Mouse (Mus musculus): Measurements from ENCODE around the gene Gm49396. TPM values are rescaled to one million over a fixed set of nuclear protein-coding genes. Genes with fewer than 3 reads are reported as not detected.

Gm49396 gene
- total RNA-seq (2021) (1 to 10 TPM; 1.1 to 1.9 TPM), polyA plus RNA-seq (2012; rRNA removed) (1.6 and 3.1 TPM in 2 replicates)
- long read RNA-seq, partial matches to known transcripts: 6 of 10 reads
- long read RNA-seq, other reads (novel, unspliced or antisense): 3 of 10 reads

DNA sequence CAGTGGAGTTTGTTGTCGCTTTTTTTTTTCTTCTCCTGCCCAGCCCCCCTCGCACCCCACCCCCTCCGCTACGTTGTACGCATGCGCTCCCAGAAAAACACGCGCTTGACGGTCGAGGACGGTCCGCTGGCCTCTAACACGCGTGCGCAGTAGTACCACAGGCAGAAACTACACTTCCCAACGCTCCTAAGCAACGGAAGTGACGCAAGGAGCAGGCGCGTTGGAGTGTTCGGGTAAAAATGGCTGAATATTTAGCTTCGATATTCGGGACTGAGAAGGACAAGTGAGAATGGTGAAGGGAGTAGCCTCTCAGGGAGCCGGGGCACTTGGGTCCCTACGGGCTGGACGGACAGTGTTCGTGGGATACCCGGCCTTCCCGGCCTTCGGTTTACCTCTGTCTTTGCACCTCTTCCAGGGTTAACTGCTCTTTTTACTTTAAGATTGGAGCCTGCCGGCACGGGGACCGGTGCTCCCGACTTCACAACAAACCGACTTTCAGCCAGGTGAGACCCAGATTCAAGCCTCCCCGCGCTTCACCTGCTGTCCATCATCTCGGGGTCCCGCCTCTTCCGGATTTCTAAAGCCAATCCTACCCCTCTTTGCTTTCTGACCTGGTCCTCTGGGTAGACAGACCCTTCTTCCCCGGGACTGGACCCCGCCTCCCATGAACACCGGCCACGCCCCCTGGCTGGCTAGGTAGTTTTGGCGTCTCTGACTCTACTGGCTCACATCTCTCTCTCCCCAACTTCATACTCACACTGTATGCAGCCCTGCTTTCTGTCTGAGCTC, at the start of gene Gm49396, which contains the start of the genes U2af1l4 and Psenen:
Gm49396 (plus strand) TSS at position 228 of the 789 bp plus-strand sequence.
U2af1l4 (plus strand) TSS at position 185 of the 789 bp plus-strand sequence.
Psenen (minus strand) TSS at position 511 of the 789 bp plus-strand sequence.
- Histone ChIP-seq H3K36me3 (ENCODE audit: control insufficient read depth, insufficient read depth, low read length) (no peaks in the 10 kb centered on the region), H3K4me1 (ENCODE audit: control insufficient read depth, insufficient read depth, low read length) (peaks cover 5% of the 10 kb centered on the region), H3K9ac (ENCODE audit: low read depth, low read length) (peak within 1 kb of the TSS; percentile 72), H3K27ac (peak within 1 kb of the TSS; percentile 99), H3K4me3 (peak within 1 kb of the TSS; percentile 71), H3K79me2 (replicated peaks; ENCODE audit: control insufficient read depth, insufficient read depth, low read length) (no peaks in the 10 kb centered on the region), H3K27me3 (ENCODE audit: control insufficient read depth, insufficient read depth, low read length) (no peaks in the 10 kb centered on the region)
- under 1% methylated on average over 45 of the region's 45 CpGs for WGBS
- TF ChIP-seq EP300 (IDR thresholded peaks at IDR 0.05; ENCODE audit: insufficient read depth, low read depth, low read length): peak; percentile 73
- no peak for TF ChIP-seq CTCF (IDR thresholded peaks at IDR 0.05)
- peak; percentile 63; the same call in 1 of the 2 replicates for TF ChIP-seq POLR2A (IDR thresholded peaks at IDR 0.05; ENCODE audit: insufficient read depth, low read depth, low read length)
- peak; percentile 93 to 97 for DNase-seq
- intact Hi-C loops (cut with DNase I): loop anchor here (1.0 kb wide), 1 partner anchor 25 kb away; the partner anchor contains the start of gene Kmt2b

DNA sequence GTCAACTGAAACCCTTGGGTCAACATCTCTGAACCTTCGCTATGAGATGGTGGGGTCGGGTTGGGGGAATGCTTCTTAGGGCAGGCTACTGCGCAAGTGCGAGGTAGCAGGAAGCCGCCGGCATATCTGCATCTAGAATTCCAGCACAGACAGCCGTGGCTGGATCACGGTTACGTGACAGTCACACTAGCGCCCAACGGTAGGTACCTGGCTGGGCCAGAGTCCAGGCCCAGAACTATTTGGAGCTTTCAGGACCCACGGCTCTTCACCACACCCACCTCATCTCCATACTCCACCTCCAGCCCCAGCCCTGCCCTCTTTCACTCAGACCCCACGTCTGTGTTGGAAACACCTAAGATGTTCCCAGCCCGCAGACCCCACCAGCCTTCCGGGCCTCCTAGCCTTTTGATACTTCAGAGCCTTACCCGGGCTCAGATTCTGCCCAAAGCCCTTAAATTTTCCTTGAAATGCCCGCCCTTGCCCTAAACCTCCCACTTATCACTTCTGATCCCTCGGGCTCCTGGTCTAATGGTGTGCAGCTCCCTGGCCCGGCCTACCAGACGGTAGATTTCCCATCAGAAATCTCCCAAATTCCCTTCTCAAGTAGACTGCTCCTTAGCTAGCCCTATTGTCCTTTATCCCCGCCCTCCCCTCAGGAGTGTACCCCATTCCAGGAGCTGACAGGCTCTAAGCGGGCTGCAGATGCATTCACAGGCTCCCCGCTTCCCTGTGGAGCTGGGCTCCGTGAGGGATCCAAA, 48.0 kb upstream of the Gm49396 start:
- DNase-seq: no peak
- Histone ChIP-seq H3K36me3 (ENCODE audit: control insufficient read depth, insufficient read depth, low read length) (no peaks in the 10 kb centered on the region), H3K9ac (ENCODE audit: low read depth, low read length) (no peak overlapping the region), H3K79me2 (replicated peaks; ENCODE audit: control insufficient read depth, insufficient read depth, low read length) (no peaks in the 10 kb centered on the region), H3K4me3 (no peak overlapping the region), H3K27ac (no peak overlapping the region), H3K4me1 (ENCODE audit: control insufficient read depth, insufficient read depth, low read length) (no peaks in the 10 kb centered on the region), H3K27me3 (ENCODE audit: control insufficient read depth, insufficient read depth, low read length) (no peaks in the 10 kb centered on the region)
- TF ChIP-seq POLR2A (IDR thresholded peaks at IDR 0.05; ENCODE audit: insufficient read depth, low read depth, low read length) (no peak), CTCF (IDR thresholded peaks at IDR 0.05) (no peak), EP300 (IDR thresholded peaks at IDR 0.05; ENCODE audit: insufficient read depth, low read depth, low read length) (no peak)
- intact Hi-C loops (cut with DNase I): no loop called here
- 49% methylated on average over 24 of the region's 24 CpGs for WGBS

DNA sequence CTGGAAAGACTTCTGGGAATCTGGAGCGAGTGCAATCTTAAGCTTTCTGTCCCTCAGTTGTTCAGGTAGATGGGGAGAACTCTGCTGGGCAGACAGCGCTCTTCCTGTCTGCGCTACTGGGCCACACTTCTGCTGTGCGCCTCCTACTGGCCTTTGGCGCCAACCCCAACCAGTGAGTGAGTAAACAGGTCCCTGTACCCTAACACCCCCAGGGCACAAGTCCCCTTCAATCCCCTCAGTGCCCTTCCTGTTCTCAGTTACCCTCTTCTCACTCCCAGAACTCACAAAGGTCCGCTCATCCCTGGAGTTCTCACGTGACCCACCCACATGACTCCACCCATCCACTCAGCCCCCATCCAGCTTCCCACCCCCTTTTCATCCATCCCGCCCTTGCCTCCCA, 44.8 kb upstream of the Gm49396 start:
- Histone ChIP-seq H3K4me1 (ENCODE audit: control insufficient read depth, insufficient read depth, low read length) (no peaks in the 10 kb centered on the region), H3K27ac (no peak overlapping the region), H3K36me3 (ENCODE audit: control insufficient read depth, insufficient read depth, low read length) (no peaks in the 10 kb centered on the region), H3K27me3 (ENCODE audit: control insufficient read depth, insufficient read depth, low read length) (no peaks in the 10 kb centered on the region), H3K9ac (ENCODE audit: low read depth, low read length) (no peak overlapping the region), H3K79me2 (replicated peaks; ENCODE audit: control insufficient read depth, insufficient read depth, low read length) (no peaks in the 10 kb centered on the region), H3K4me3 (no peak overlapping the region)
- intact Hi-C loops (cut with DNase I): no loop called here
- 44% methylated on average over 8 of the region's 8 CpGs for WGBS
- DNase-seq: no peak
- TF ChIP-seq CTCF (IDR thresholded peaks at IDR 0.05) (no peak), POLR2A (IDR thresholded peaks at IDR 0.05; ENCODE audit: insufficient read depth, low read depth, low read length) (no peak), EP300 (IDR thresholded peaks at IDR 0.05; ENCODE audit: insufficient read depth, low read depth, low read length) (no peak)

DNA sequence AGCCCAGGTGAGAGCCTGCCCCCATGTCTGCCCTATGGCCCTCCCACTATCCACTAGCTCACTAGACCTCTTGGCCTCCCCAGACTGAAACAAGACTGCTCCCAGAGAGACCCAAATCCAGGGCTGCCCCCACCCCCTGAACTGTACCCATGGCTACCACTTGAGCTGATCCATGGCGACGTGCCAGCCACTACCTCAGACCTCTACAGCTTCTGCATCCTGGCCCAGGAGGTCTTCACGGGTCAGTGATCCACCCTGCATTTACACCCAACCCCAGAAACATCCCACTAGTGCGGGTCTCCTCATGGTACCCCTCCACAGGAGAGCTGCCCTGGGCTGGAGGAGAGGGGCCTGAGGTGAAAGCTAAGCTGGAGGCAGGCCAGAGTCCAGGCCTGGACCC, 42.7 kb upstream of the Gm49396 start:
- 70% methylated on average over 4 of the region's 4 CpGs for WGBS
- intact Hi-C loops (cut with DNase I): no loop called here
- no peaks in the 10 kb centered on the region for H3K79me2 ChIP-seq (replicated peaks; ENCODE audit: control insufficient read depth, insufficient read depth, low read length)
- H3K27me3 ChIP-seq (ENCODE audit: control insufficient read depth, insufficient read depth, low read length): no peaks in the 10 kb centered on the region
- TF ChIP-seq CTCF (IDR thresholded peaks at IDR 0.05) (no peak), EP300 (IDR thresholded peaks at IDR 0.05; ENCODE audit: insufficient read depth, low read depth, low read length) (no peak), POLR2A (IDR thresholded peaks at IDR 0.05; ENCODE audit: insufficient read depth, low read depth, low read length) (no peak)
- DNase-seq: no peak
- no peak overlapping the region for H3K9ac ChIP-seq (ENCODE audit: low read depth, low read length)
- H3K4me3 ChIP-seq: no peak overlapping the region
- no peaks in the 10 kb centered on the region for H3K36me3 ChIP-seq (ENCODE audit: control insufficient read depth, insufficient read depth, low read length)
- H3K27ac ChIP-seq: no peak overlapping the region
- H3K4me1 ChIP-seq (ENCODE audit: control insufficient read depth, insufficient read depth, low read length): no peaks in the 10 kb centered on the region

DNA sequence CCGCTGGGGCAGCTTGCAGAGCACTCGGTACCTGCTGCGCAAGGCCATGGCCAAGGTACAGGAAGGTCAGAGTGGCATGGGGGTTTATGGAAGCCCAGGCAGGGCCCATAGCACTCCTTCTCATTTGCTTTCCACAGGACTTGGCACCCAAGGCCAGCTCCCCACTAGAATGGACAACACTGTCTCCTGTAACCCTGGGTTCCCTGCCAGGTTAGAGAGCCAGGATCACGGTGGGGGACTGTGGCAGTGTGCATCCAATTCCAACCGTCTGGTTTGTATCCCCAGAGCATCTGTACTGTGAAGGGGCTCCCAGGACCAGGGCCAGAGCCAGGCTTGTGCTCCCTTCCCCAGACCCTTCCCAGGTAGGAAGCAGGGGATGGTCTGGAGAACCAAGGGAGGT, 42.3 kb upstream of the Gm49396 start:
- Histone ChIP-seq H3K4me3 (no peak overlapping the region), H3K36me3 (ENCODE audit: control insufficient read depth, insufficient read depth, low read length) (no peaks in the 10 kb centered on the region), H3K79me2 (replicated peaks; ENCODE audit: control insufficient read depth, insufficient read depth, low read length) (no peaks in the 10 kb centered on the region), H3K27me3 (ENCODE audit: control insufficient read depth, insufficient read depth, low read length) (no peaks in the 10 kb centered on the region), H3K27ac (no peak overlapping the region), H3K9ac (ENCODE audit: low read depth, low read length) (no peak overlapping the region), H3K4me1 (ENCODE audit: control insufficient read depth, insufficient read depth, low read length) (no peaks in the 10 kb centered on the region)
- WGBS: 73% methylated on average over 5 of the region's 5 CpGs
- DNase-seq: no peak
- no peak for TF ChIP-seq CTCF (IDR thresholded peaks at IDR 0.05)
- no peak for TF ChIP-seq POLR2A (IDR thresholded peaks at IDR 0.05; ENCODE audit: insufficient read depth, low read depth, low read length)
- no peak for TF ChIP-seq EP300 (IDR thresholded peaks at IDR 0.05; ENCODE audit: insufficient read depth, low read depth, low read length)
- intact Hi-C loops (cut with DNase I): no loop called here
